Mouse (Mus musculus) testis, postnatal 10 days (tissue): Measurements from ENCODE around the gene Hmgn3.
"Not testable (repeated sequence)": the region's sequence is repeated elsewhere in the genome, so short reads cannot be mapped to it uniquely, and the experiment has no call there.

Experiments used
- DNase-seq: peaks from one replicate; pipeline ENCODE4 v3.0.0; 2021; ENCODE audit warnings: low spot score

Gene Hmgn3

DNA sequence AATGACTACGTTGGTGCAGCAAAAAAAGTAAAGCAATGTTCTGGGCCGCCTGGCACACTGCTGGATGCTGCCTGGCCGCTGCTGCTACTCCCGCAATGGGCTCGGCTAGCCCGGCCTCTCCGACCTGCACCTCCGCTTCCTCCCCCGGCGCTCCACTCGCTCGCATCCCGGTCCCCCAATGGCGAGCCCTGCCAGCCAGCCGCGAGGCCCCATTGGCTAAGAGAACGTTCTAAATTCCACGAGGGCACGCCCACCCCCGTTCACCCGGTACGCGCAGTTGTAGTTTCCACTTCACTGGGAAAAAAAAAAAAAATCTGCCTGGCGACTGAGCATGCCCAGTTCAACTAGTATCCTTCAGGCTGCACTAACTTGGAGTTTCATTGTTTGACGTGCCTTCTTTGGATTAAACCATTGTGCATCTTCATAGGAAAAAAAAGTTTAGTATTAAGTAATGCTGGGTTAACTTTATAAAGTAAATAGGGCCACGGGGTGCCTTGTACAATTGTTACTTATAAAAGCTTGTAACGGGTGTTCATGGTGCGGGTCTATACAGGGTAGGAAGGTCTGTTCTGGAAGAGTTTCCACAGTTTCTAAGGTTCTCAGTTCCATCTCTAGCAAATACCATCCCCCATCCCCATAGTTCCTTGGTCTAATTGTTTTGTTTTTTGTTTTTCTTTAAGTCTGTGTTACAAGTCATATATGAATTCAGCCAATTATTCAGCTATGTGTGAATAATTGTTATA, at the start of gene Hmgn3:
Hmgn3 (minus strand) TSS at position 240 of the 743 bp plus-strand sequence.
- DNase-seq: peak; percentile 91

DNA sequence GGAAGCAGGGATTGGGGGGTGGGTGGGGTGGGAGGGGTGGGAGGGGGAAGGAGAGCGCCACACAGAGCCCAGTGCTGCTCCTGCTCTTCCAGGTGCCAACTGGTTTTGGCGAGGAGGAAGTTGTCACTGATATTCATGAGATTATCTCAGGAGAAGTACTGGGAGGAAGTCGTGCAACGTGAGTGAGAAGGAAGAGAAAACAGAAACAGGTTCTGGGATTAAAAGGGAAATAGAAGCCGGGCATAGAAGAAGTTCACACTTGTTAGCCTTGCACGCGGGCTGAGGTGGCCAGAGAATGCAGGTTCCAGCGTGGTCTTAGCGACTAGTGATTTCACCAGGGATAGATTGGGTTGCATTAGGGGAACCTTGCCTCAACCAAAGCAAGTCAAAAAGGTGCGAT, 49.3 kb upstream of the Hmgn3 start:
- no peak for DNase-seq

DNA sequence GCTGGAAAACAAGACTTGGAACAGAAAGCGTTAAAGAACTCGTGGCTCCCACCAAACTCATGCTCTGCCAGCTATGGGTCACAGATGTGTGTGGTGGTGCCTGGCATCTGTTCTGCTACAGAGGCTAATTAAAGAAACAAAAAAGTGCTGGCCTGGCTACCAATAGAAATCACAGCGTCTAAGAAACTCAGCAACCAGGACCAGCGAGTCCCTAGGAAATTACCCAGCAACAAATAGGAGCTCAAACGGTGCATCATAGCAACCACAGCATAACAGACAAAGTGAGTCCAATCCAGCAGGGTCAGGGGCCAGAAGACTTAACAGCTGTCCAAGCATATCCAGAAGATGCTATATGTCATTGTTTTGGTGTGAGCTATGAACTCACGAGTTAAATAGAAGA, 48.5 kb upstream of the Hmgn3 start:
- no peak for DNase-seq

DNA sequence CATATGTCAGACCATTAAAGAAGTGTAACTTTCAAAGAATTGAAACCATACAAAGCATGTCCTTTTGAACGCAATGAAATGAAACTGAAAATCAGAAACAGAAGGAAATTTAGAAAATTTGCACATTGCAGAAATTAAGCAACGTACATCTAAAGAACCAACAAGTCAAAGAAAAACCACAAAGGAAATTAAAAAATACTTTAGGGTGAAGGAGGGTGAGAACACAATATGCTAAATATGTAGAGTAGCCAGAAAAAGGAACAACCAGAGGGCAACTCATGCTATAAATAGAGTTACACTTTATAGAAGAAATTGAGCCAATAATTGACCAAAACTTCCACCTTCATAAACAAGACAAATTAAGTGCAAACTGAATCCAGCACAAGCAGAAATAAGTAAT, 41.3 kb upstream of the Hmgn3 start:
- DNase-seq: no peak

DNA sequence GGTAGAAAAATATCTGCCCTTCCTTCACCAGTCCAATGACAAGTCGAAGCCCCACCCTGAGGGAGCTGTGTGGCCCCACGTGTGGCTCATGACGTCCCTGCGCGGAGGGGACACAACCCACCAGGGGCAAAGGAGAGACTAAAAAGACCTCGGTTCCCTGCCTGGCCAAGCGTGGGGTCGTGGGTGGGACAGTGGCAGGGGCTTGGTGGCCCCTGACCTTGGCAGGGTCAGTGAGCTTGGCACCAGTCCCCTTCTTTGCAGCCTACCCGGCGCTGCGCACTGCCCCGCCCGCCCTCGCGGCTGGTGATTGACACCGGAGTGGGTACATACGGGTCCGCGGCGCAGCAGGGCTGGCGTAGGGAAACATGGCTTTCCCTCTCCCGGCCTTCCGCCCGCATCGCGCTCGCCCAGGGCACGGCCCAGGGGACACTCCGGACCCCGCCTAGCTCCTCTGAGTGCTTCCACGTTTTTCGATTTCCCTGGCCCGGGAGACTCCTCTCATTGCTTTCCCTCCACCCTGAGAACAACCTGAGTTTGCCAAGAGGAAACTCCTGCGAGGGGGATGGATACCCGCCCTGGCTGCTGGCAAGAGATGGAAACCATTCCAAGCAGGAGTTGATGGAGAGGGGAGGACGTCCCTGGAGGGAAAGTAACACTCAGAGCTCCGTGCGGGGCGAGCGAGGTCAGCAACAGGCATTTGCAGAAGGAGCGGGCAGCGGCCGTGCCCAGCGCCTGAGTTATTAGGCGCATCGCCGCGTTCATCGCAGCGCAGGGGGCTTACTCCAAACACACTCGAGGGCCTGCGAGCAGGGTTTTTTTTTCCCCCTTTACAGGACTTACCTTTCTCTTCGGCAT, 667 bp downstream of the Hmgn3 start:
- DNase-seq: peak; percentile 76

DNA sequence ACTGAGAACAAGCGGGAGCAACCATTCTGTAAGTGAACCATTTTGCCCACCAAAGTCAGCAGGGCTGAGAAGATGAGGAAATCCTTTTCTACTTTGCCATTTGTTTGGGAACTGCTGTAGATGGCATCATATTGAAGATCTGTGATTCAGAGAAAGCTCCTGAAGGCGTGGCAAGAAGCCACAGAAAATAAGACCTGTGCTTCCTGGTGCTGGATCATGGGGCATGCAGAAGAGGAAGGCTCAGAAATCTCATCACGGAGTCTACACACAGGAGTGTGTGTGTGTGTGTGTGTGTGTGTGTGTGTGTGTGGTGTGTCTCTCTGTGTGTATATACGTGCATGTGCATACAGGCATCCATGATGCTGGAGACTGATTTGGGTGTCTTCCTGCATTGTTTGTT, 16.7 kb downstream of the Hmgn3 start:
- no peak for DNase-seq

DNA sequence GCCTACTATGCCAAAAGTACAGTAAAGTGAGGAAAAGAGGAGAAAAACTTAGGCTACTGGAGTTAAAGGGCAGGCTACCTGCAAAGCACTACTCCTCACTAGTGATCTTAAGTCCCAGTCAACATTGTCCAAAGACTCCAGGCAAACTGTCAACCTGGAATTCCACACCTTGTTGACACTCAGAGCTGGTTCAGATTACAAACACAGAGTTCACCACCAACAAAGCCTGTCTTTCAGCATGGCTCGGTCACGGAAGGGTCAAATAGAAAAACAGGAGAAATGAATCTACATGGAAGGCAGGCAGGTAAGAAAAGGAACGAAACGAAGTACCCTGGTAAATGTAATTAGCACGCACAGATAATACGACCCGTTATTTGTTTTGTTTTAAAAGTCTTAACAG, 18.6 kb downstream of the Hmgn3 start:
- no peak for DNase-seq

DNA sequence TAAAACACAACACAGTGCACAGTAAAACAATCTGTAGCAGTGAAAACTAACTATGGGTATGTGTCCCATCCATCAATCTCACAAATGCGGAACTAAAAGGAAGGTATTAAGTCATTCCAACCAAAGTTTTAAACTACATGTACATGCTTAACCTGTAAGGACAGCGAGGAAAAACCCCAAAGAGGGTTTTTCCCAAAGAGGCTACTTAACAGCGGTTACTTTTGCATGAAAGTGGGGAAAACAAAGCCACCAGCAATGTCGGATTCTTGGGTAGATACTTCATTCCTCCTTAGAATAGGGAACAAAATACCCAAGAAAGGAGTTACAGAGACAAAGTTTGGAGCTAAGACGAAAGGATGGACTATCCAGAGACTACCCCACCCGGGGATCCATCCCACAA, 20.0 kb downstream of the Hmgn3 start:
- DNase-seq: not testable (repeated sequence)

DNA sequence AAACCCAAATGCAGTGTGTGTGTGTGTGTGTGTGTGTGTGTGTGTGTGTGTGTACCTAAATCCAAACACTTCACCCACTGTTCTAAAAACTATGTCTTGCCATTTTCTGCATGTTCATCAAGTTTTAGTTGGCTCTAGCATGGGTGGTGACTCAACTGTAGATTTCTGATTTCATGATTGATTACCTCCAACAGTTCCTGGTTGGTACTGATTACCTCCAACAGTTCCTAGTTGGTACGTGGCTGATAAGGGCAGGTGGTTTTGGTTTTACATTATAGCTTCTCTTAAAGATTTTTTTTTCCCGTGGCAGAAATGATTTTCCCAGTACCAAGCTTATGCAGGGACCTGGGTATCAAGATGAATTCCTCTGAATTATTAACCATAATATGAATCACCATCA, 27.3 kb downstream of the Hmgn3 start:
- no peak for DNase-seq

DNA sequence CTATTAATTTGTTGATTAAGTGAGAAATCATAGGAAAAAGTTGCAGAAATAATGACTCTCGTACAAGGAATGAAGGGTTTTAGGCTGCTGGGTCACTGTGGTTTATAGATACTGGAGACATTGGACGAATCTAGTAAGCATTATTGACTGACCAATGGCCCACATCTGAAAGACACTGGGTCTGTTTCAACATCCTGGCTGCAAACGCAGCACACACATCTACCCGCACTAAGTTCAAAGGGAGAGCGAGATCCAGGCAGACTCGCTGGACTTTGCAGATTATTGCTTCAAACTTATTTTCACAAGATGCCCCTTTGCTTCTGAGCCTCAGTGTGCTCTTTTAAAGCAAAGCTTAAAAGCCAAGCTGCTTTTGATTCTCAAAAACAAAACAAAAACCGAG, 29.0 kb downstream of the Hmgn3 start:
- DNase-seq: no peak

DNA sequence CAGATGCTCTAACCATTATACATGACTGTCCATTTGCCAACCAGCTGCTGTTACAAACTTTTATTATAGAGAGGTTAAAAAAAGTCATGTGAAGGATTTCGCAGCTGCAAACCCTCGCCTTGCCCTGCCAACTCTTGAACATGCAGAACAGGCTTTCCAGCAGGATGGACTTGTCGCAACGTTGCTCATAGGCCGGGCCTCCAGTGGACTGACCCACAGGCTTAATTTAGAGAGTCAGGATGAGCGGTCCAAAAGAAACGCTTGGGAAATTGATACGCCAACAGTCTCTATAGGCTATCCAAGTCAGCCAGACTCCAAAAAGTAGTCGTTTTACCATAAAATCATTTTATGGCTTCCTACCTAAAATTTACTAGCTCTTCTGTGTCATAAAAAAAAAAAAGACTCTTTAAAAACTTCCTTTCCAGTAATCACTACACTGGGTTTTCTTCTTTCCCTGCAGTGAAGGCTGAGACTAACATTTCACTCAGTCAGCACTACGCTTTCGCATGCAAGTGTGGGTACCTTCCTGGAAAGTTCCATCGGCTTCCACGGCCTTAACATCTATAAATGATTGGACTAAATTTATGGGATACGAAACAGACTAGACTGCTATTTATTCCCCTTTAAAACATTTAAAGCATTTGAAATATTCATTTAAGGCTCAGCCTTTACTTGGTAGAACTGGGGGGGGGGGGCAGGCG, 29.6 kb downstream of the Hmgn3 start:
- no peak for DNase-seq

DNA sequence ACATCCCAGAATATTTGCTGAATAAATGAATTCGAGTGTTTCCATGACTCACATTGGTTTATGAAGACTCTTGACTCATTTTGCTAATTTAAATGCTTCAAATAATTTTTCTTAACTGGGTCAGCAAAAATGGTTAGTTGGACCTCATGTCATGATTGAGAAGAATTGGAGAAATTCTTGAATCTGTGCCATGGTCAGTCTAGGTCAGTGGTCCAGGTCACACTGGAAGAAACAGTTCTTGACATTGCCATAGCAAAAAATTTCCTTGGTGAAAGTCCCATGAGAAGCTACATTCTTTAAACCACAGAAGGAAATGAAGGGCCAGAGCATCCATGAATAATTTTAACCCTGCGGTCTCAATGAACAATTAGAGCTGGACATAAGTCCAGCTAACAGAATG, 30.8 kb downstream of the Hmgn3 start:
- DNase-seq: no peak

DNA sequence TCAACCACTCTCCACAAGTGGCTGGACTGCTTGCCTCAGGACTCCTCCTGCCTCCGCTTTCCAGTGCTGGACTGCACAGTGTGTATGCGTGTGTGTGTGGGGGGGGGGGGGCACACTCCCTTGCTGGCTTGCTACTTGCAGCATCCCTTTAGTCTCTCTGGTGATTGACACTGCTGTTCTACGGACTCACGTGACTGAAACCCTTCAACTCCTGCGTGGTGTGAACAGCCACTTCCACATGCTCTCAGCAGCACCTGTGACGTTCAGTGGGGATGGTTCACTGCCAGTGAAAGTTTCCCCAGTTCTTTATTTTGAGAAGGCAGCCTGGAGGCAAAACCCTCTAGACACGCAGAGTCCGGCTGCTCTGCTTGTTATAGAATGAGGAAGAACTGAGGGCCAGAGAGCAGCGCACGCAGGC, 32.7 kb downstream of the Hmgn3 start:
- DNase-seq: no peak

DNA sequence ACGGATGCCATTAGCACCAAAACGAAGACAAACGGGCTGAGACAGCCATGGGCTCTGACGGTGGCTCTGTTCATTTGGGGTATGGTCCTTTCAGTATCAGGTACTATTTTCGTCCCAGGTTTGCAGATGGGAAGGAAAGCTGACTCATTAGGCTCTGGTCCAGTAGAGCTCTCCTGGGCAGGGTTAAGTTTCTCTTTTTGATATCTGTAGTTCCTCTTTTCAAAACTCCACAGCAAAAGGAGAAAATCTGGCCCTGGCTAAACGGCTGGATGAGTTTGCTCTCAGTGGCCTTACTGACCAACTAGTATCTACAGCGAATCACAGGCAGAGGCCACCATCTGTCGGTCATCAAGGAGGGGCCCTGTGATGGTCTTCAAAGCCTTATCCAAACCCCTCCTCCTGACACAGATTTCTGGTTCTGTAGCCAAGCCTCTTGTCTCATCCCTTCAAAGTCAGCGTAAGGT, 34.1 kb downstream of the Hmgn3 start:
- no peak for DNase-seq

DNA sequence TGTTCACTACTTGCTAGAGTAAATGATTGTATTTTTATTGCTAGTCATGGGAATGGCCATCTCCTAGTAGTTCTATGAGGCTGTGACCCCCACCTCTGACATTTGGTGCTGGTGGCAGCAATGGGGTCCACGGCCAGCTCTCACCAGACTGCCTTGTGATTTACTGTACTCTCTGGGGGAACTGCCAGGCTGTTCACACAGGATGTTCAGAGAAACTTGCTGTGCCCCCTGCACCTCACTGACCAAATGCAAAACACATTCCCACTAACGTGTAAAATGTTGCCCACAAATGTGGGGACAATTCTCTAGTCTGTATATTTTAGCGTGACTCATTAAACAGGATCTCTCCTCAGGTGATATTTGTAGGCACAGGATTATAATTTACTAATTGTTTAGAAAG, 34.7 kb downstream of the Hmgn3 start:
- DNase-seq: no peak

DNA sequence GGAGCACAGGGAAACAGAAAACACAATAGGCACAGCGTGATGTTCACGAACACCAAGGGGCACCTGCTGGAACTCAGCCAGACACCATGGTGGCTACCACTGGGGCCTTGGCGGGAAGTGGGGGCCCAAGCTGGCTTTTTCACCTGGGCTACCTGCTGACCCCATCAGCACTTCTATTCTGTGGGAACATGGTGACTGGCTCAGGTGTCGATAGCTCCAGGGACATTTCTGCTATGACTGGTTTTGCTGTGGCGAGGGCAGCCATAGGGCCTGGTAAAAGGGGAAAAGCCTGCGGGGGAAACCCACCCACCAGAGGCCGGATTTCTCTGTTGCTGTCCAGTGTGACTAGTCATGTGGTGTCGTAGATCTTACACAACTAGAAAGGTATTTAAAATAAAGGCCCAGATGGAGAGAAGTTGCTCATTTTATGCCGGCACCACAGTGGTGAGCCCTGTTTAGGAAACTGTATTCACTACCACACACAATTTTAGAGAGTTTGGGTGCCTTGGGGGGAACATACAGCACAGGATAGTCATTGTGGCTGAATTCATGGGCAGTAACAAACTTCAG, 35.3 kb downstream of the Hmgn3 start:
- DNase-seq: no peak

DNA sequence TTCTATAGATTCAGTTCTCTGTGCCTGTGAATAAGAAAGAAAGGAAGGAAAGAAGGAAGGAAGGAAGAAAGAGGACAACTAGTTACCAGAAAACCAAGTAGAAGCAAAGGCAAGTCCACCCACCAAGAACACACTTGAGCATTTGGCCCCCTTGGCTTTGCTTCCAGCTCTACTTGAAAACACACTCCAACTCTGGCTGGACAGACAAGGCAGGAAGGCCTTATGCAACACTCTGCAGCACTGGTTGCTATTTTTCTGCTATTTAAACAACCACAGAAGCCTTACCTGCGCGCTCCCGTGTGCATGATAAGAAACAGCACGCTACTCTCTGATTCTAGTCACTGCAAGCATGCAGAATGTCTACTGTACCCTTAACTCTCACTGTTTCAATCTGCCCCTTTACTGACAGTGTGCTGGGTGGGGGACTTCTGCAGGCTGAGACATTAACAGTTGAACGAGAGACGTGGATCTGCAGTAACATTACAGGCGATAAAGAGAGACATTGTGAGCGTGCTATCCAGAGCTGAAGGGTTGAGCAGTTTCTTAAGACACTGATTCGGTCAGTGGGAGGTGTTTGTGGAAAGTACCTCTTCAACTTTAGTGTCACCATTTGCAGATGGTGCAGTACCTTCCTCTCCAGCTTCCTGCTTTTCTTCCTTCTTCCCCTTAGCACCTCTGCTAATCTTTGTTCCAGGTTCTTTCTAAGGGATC, 35.9 kb downstream of the Hmgn3 start:
- DNase-seq: no peak

DNA sequence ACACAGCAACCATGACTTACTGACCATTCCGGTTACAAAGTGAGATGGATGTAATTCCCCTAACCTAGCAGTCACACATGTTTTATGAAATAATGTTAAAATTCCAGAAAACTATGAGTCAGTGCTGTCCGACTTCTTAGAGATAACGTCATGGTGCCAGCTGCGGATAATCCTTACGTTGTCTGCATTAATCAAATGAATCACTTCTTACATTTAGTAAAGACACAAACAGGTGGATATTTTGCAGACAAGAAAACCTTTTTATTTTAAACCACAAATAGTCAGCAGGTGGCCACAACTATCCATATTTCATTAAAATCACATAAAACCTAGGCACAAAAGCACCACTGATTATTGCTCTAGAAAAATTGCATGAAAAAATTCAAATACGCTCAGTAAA, 36.8 kb downstream of the Hmgn3 start:
- no peak for DNase-seq

DNA sequence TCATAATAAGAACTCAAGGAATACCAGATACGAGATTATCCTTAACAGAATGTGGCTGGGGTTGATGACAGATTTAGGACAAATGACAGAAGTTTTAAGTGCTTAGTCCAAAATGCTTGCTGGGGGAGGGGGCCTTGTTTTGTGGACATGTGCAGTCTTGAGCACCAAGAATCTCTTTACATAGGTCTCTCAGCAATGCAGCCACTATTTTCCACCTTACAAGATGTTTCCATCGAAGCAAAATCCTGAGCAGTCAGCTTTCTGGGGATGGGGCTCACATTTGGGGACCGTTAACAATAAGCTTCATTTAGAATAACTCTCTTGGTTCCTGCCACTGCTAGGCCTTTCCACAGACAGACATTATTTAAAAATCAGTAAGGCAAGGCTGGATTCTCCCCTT, 37.7 kb downstream of the Hmgn3 start:
- DNase-seq: no peak

DNA sequence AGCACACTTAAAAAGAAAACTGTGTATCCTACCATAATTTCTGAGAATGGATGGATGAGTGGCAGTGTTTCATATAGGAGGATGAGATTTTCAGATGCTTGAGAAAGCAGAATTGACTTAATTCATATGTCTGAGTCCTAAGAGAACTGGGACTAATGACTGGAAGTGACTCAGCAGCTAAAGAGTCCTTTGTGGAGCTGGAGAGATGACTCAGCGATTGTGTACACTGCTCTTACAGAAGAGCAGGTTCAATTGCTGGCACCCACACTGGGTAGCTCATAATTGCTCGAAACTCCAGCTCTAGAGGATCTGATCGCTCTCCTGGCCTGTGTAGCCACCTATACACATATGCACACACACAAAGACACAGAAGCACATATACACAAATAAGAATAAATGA, 42.7 kb downstream of the Hmgn3 start:
- no peak for DNase-seq

DNA sequence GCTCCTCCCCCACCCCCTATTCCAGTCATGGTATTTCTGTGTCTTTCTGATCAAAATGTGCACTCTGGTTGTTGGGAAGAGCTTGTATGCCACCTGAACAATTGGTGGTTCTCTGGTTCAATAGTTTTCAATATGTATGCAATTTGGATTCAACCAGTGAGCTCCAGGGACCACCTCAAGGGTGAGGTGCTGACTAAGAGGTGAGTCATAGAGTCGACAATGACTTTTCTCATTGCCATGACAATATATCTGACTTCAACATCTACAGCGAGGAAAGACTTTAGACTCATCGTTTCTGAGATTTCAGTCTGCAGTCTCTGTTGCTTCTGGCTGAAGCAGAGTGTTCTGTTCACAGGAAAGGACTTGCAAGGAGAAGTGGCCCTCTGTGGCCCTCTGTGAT, 44.8 kb downstream of the Hmgn3 start:
- no peak for DNase-seq

DNA sequence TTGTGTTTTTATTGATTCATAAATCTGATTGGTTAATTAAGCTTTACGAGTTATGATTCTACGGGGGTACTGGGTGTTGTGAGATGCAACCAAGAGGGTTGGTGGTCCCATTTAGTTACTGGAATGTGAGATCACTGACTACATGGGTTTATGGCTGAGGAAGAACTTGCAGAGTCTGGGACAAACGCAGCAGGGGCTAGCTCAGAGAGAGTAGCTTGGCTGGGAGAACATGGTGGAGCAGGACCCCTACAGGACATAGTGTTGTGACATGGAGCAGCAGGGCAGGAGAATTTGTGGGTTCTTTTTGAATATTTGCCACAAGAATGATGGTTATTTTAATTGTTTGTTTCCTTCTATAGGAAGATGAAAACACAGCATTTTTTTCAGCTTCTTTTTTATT, 45.7 kb downstream of the Hmgn3 start:
- DNase-seq: no peak
